Mouse (Mus musculus): ENCODE data around the gene Gm28051. TPM values are rescaled to one million over a fixed set of nuclear protein-coding genes. Genes with fewer than 3 reads are reported as not detected.
A peak's percentile ranks its signal among the peaks of the same experiment; 100 is the strongest.

Gm28051 gene
- polyA plus RNA-seq, 1 experiment from 2014 or later, result not detected

GRCm38 (mm10) chr12:102703111-102703412, 54.5 kb downstream of the Gm28051 start:
- Histone ChIP-seq H3K27ac (no peak overlapping the region), H3K4me3 (peak overlapping the region; percentile 73), H3K27me3 (replicated peaks) (no peaks in the 10 kb centered on the region), H3K4me1 (peaks cover 45% of the 10 kb centered on the region), H3K9ac (peak overlapping the region; percentile 73; the same call in 1 of the 2 replicates), H3K4me2 (replicated peaks) (peak overlapping the region; percentile 93), H3K36me3 (no peaks in the 10 kb centered on the region), H3K9me3 (no peaks in the 10 kb centered on the region)
- no peak for ATAC-seq (ENCODE audit: low FRiP score, low read depth)
- 7% methylated on average over 4 of the region's 4 CpGs for WGBS

- WGBS, result 6% methylated on average over 15 of the region's 15 CpGs
- H3K4me2 ChIP-seq (replicated peaks), result peak overlapping the region; percentile 93
- ATAC-seq (ENCODE audit: low FRiP score, low read depth), result no peak
- peak overlapping the region; percentile 19 for H3K4me3 ChIP-seq
- H3K36me3 ChIP-seq, result no peaks in the 10 kb centered on the region
- no peaks in the 10 kb centered on the region for H3K9me3 ChIP-seq
- peaks cover 50% of the 10 kb centered on the region for H3K4me1 ChIP-seq
- no peak overlapping the region for H3K27ac ChIP-seq
- no peaks in the 10 kb centered on the region for H3K27me3 ChIP-seq (replicated peaks)
- H3K9ac ChIP-seq, result no peak overlapping the region
Measured at GRCm38 (mm10) chr12:102702356-102703110, 55.0 kb downstream of the Gm28051 start.

GRCm38 (mm10) chr12:102701691-102702207, 55.8 kb downstream of the Gm28051 start:
- Histone ChIP-seq H3K4me3 (no peak overlapping the region), H3K9ac (no peak overlapping the region), H3K27me3 (replicated peaks) (no peaks in the 10 kb centered on the region), H3K4me2 (replicated peaks) (peak overlapping the region; percentile 93), H3K36me3 (no peaks in the 10 kb centered on the region), H3K9me3 (no peaks in the 10 kb centered on the region), H3K27ac (no peak overlapping the region), H3K4me1 (peaks cover 55% of the 10 kb centered on the region)
- WGBS, result 87% methylated on average over 5 of the region's 5 CpGs
- no peak for ATAC-seq (ENCODE audit: low FRiP score, low read depth)

- Histone ChIP-seq H3K9ac (no peak overlapping the region), H3K27ac (no peak overlapping the region; the same call in 1 of the 2 replicates), H3K4me2 (replicated peaks) (no peak overlapping the region), H3K9me3 (no peaks in the 10 kb centered on the region), H3K36me3 (no peaks in the 10 kb centered on the region), H3K4me1 (peaks cover 63% of the 10 kb centered on the region), H3K27me3 (replicated peaks) (no peaks in the 10 kb centered on the region), H3K4me3 (no peak overlapping the region)
- 70% methylated on average over 12 of the region's 12 CpGs for WGBS
- no peak for ATAC-seq (ENCODE audit: low FRiP score, low read depth)
Measured at GRCm38 (mm10) chr12:102700453-102700852, 57.1 kb downstream of the Gm28051 start.

GRCm38 (mm10) chr12:102699156-102699555, 58.4 kb downstream of the Gm28051 start:
- Histone ChIP-seq H3K27me3 (replicated peaks) (no peaks in the 10 kb centered on the region), H3K9me3 (no peaks in the 10 kb centered on the region), H3K4me3 (no peak overlapping the region), H3K9ac (no peak overlapping the region), H3K36me3 (no peaks in the 10 kb centered on the region), H3K4me1 (peaks cover 68% of the 10 kb centered on the region), H3K4me2 (replicated peaks) (no peak overlapping the region), H3K27ac (0 out of 2 replicates have a peak overlapping the region, but pooled peaks have one; percentile 4)
- WGBS, result 8% methylated on average over 1 of the region's 1 CpGs
- no peak for ATAC-seq (ENCODE audit: low FRiP score, low read depth)

GRCm38 (mm10) chr12:102698089-102698684, 59.4 kb downstream of the Gm28051 start:
- H3K4me1 ChIP-seq, result peaks cover 58% of the 10 kb centered on the region
- ATAC-seq (ENCODE audit: low FRiP score, low read depth), result peak; percentile 73

GRCm38 (mm10) chr12:102697381-102697780, 60.2 kb downstream of the Gm28051 start:
- Histone ChIP-seq H3K27ac (no peak overlapping the region), H3K4me2 (replicated peaks) (no peak overlapping the region), H3K9ac (no peak overlapping the region), H3K4me1 (peaks cover 52% of the 10 kb centered on the region), H3K9me3 (no peaks in the 10 kb centered on the region), H3K4me3 (no peak overlapping the region), H3K36me3 (no peaks in the 10 kb centered on the region; the same call in 1 of the 2 replicates), H3K27me3 (replicated peaks) (no peaks in the 10 kb centered on the region)
- whole genome bisulfite sequencing, result 79% methylated on average over 7 of the region's 7 CpGs
- ATAC-seq (ENCODE audit: low FRiP score, low read depth), result no peak

More at GRCm38 (mm10) chr12:102698089-102698684, 59.4 kb downstream of the Gm28051 start:
- Histone ChIP-seq H3K9ac (peak overlapping the region; percentile 29; the same call in 1 of the 2 replicates), H3K4me2 (replicated peaks) (peak overlapping the region; percentile 27), H3K27me3 (replicated peaks) (no peaks in the 10 kb centered on the region), H3K4me3 (no peak overlapping the region), H3K9me3 (no peaks in the 10 kb centered on the region), H3K36me3 (no peaks in the 10 kb centered on the region; the same call in 1 of the 2 replicates), H3K27ac (peak overlapping the region; percentile 4; the same call in 1 of the 2 replicates)
- 8% methylated on average over 1 of the region's 1 CpGs for WGBS

- no peak overlapping the region for H3K4me2 ChIP-seq (replicated peaks)
- ATAC-seq (ENCODE audit: low FRiP score, low read depth), result no peak
- no peaks in the 10 kb centered on the region; the same call in 1 of the 2 replicates for H3K36me3 ChIP-seq
- WGBS, result 92% methylated on average over 14 of the region's 14 CpGs
- H3K4me3 ChIP-seq, result no peak overlapping the region
- H3K27ac ChIP-seq, result no peak overlapping the region
- no peak overlapping the region for H3K9ac ChIP-seq
- H3K27me3 ChIP-seq (replicated peaks), result no peaks in the 10 kb centered on the region
- peaks cover 52% of the 10 kb centered on the region for H3K4me1 ChIP-seq
- H3K9me3 ChIP-seq, result no peaks in the 10 kb centered on the region
Measured at GRCm38 (mm10) chr12:102696635-102697354, 60.8 kb downstream of the Gm28051 start.

GRCm38 (mm10) chr12:102695369-102696239, 62.0 kb downstream of the Gm28051 start:
- H3K36me3 ChIP-seq, result no peaks in the 10 kb centered on the region; the same call in 1 of the 2 replicates
- H3K4me1 ChIP-seq, result peaks cover 55% of the 10 kb centered on the region
- H3K27ac ChIP-seq, result no peak overlapping the region
- no peaks in the 10 kb centered on the region for H3K27me3 ChIP-seq (replicated peaks)
- H3K4me2 ChIP-seq (replicated peaks), result 0 out of 2 replicates have a peak overlapping the region, but pooled peaks have one; percentile 3
- 56% methylated on average over 18 of the region's 18 CpGs for WGBS
- H3K9me3 ChIP-seq, result no peaks in the 10 kb centered on the region
- ATAC-seq (ENCODE audit: low FRiP score, low read depth), result no peak
- no peak overlapping the region for H3K4me3 ChIP-seq
- no peak overlapping the region; the same call in 1 of the 2 replicates for H3K9ac ChIP-seq

GRCm38 (mm10) chr12:102691761-102692160, 65.8 kb downstream of the Gm28051 start:
- Histone ChIP-seq H3K4me1 (peaks cover 26% of the 10 kb centered on the region), H3K9me3 (no peaks in the 10 kb centered on the region), H3K27me3 (replicated peaks) (no peaks in the 10 kb centered on the region), H3K27ac (no peak overlapping the region), H3K9ac (no peak overlapping the region), H3K4me3 (no peak overlapping the region), H3K36me3 (no peaks in the 10 kb centered on the region; the same call in 1 of the 2 replicates), H3K4me2 (replicated peaks) (no peak overlapping the region)
- 79% methylated on average over 7 of the region's 7 CpGs for WGBS
- no peak for ATAC-seq (ENCODE audit: low FRiP score, low read depth)

- peaks cover 23% of the 10 kb centered on the region for H3K4me1 ChIP-seq
- no peak overlapping the region for H3K9ac ChIP-seq
- no peaks in the 10 kb centered on the region for H3K27me3 ChIP-seq (replicated peaks)
- 63% methylated on average over 11 of the region's 11 CpGs for WGBS
- no peak overlapping the region for H3K4me2 ChIP-seq (replicated peaks)
- no peaks in the 10 kb centered on the region; the same call in 1 of the 2 replicates for H3K36me3 ChIP-seq
- H3K9me3 ChIP-seq, result no peaks in the 10 kb centered on the region
- no peak overlapping the region for H3K27ac ChIP-seq
- H3K4me3 ChIP-seq, result no peak overlapping the region
- no peak for ATAC-seq (ENCODE audit: low FRiP score, low read depth)
Measured at GRCm38 (mm10) chr12:102691180-102691579, 66.4 kb downstream of the Gm28051 start.
